ENCODE assay signal across 8 mouse cellular contexts in genomic region chr11:66167801-66168651, GRCm38 (mm10). TPM values are rescaled to one million over a fixed set of nuclear protein-coding genes. Genes with fewer than 3 reads are reported as not detected.
DNase-seq lines count a peak whose midpoint lies in the region; ATAC-seq and TF ChIP-seq lines count a peak whose summit lies in the region.

Gene Dnah9, minus strand, starts transcription at chr11:66168551.

- no peaks in the 10 kb centered on the region for H3K36me3 ChIP-seq in liver, embryonic 14.5 days (replicated peaks; ENCODE audit: control insufficient read depth, insufficient read depth, low read depth)
- no peaks in the 10 kb centered on the region for H3K36me3 ChIP-seq in neural tube, embryonic 15.5 days

- DNase-seq in R1 (ENCODE audit: low read depth, low spot score), result peak; percentile 96
- peak; percentile 51 for DNase-seq in cerebellum, adult 9-11 months
- peak; percentile 88 for DNase-seq in frontal cortex, adult 2 months (ENCODE audit: extremely low spot score in 1 of 2, low spot score in 1 of 2)
- DNase-seq in heart, postnatal 36 days, result peak; percentile 11 to 28
- peak; percentile 90 to 94 for DNase-seq in layer of hippocampus, adult 18-20 months (ENCODE audit: low spot score in 2 of 2)
- DNase-seq in liver, embryonic 14.5 days (ENCODE audit: low read depth in 3 of 3, low spot score in 3 of 3), result peak in 2 of 3 experiments; percentile 0 to 2
- DNase-seq in urinary bladder, postnatal 14 days (ENCODE audit: low spot score), result peak; percentile 69

- no peak for TF ChIP-seq CTCF in liver, embryonic 14.5 days (IDR thresholded peaks at IDR 0.05; ENCODE audit: low read depth)

- no peaks in the 10 kb centered on the region for H3K27me3 ChIP-seq in liver, embryonic 14.5 days (ENCODE audit: control insufficient read depth, insufficient read depth, low read length)
- no peaks in the 10 kb centered on the region for H3K27me3 ChIP-seq in neural tube, embryonic 15.5 days (replicated peaks)

- H3K4me1 ChIP-seq in liver, embryonic 14.5 days (replicated peaks; ENCODE audit: control insufficient read depth in 2 of 2, insufficient read depth in 2 of 2, low read length in 1 of 2), result no peaks in the 10 kb centered on the region
- H3K4me1 ChIP-seq in neural tube, embryonic 15.5 days, result peaks cover 16% of the 10 kb centered on the region

- intact Hi-C loops in heart, postnatal 36 days (cut with DNase I), result no loop called here

- H3K4me2 ChIP-seq in liver, embryonic 14.5 days (ENCODE audit: low read depth), result peak within 1 kb of the TSS; percentile 36
- H3K4me2 ChIP-seq in neural tube, embryonic 15.5 days, result peak within 1 kb of the TSS; percentile 89

- no peak within 1 kb of the TSS for H3K9ac ChIP-seq in liver, embryonic 14.5 days (replicated peaks)
- peak within 1 kb of the TSS; percentile 70 for H3K9ac ChIP-seq in neural tube, embryonic 15.5 days (replicated peaks)

- peak within 1 kb of the TSS; percentile 1 to 14; a peak in 1 of 4 replicates for H3K4me3 ChIP-seq in liver, embryonic 14.5 days (ENCODE audit: insufficient read depth in 1 of 2, low read depth in 2 of 2, low read length in 2 of 2)
- peak within 1 kb of the TSS; percentile 62 for H3K4me3 ChIP-seq in neural tube, embryonic 15.5 days (replicated peaks)

- WGBS in liver, embryonic 14.5 days (ENCODE audit: insufficient replicate concordance), result 1% methylated on average over 53 of the region's 53 CpGs
- WGBS in neural tube, embryonic 15.5 days, result under 1% methylated on average over 53 of the region's 53 CpGs

- TF ChIP-seq EP300 in liver, embryonic 14.5 days (IDR thresholded peaks at IDR 0.05; ENCODE audit: low read depth), result no peak

- no peak for ATAC-seq in liver, embryonic 14.5 days (ENCODE audit: insufficient read depth)
- peak; percentile 98 for ATAC-seq in neural tube, embryonic 15.5 days (ENCODE audit: low FRiP score)

- H3K27ac ChIP-seq in liver, embryonic 14.5 days, result no peak within 1 kb of the TSS
- H3K27ac ChIP-seq in neural tube, embryonic 15.5 days (replicated peaks), result peak within 1 kb of the TSS; percentile 85

- no peaks in the 10 kb centered on the region for H3K9me3 ChIP-seq in liver, embryonic 14.5 days (ENCODE audit: control insufficient read depth, low read length)
- H3K9me3 ChIP-seq in neural tube, embryonic 15.5 days (replicated peaks), result no peaks in the 10 kb centered on the region

RNA-seq across cellular contexts. Expression of gene Dnah9, which starts in this region (rescaled TPM):
- 0.76 and 0.98 TPM in 2 replicates for polyA plus RNA-seq in frontal cortex, adult 2 months (2012; rRNA removed)
- total RNA-seq in heart, postnatal 36 days (2021), result not detected
- 10 to 100 TPM; 14.8 to 16.1 TPM for total RNA-seq in layer of hippocampus, adult 18-20 months (2021)
- polyA plus RNA-seq in liver, embryonic 14.5 days (2012; rRNA removed), result not detected in 2 replicates
- polyA plus RNA-seq in liver, embryonic 14.5 days (2014; fragmentation: Nextera tagmentation; extraction: Ambion mirVana), result not detected in 2 replicates
- 2.3 and 2.5 TPM in 2 replicates for polyA plus RNA-seq in neural tube, embryonic 15.5 days (2015; fragmentation: Nextera tagmentation; extraction: Ambion mirVana)

Comparison
In these comparisons a context has a peak if more than half of its experiments do, and no peak if none do; other contexts are left out.
1. RNA of gene Dnah9 (total RNA-seq): 14.8 to 16.1 TPM in layer of hippocampus, adult 18-20 months; not detected in heart, postnatal 36 days; every median in the first group is over 10 times any median in the second.
2. Peak in DNase-seq in frontal cortex, adult 2 months; RNA of the gene not detected or under 1 TPM.
3. Peak in DNase-seq in heart, postnatal 36 days; RNA of the gene not detected or under 1 TPM.
4. Peak in DNase-seq, H3K4me3 ChIP-seq and H3K4me2 ChIP-seq in liver, embryonic 14.5 days; RNA of the gene not detected or under 1 TPM.
5. DNase-seq: peak in every context shown above with its lines; median percentile 96 in R1; 92 in layer of hippocampus, adult 18-20 months; 88 in frontal cortex, adult 2 months; 69 in urinary bladder, postnatal 14 days; 51 in cerebellum, adult 9-11 months; 20 in heart, postnatal 36 days; 1 in liver, embryonic 14.5 days.